Mouse (Mus musculus) hindbrain, embryonic 14.5 days (tissue): ENCODE measurements at regions not wholly inside any gene's neighbourhood (a gene's known extent, or its start where the extent isn't known, plus 50 kb on each side); places are given as distances from the start of the nearest gene placed in this dataset.
A peak's percentile ranks its signal among the peaks of the same experiment; 100 is the strongest.

ENCODE experiments used
- ATAC-seq: fragments of 200-750 bp; cut with Nextera tagmentation; 2 replicates; pipeline ENCODE4 v1.8.0; 2017; ENCODE audit warnings: moderate number of reproducible peaks, mild to moderate bottlenecking, moderate TSS enrichment, moderate library complexity; ENCODE audit not compliant: low FRiP score
- DNase-seq: peaks from one replicate; pipeline ENCODE4 v3.0.0-alpha.2; 2015; ENCODE audit warnings: low spot score
- H3K27ac ChIP-seq: fragments of 300-500 bp; sonication (generic); 2 replicates; pipeline ENCODE4 v1.5.1; 2014; ENCODE audit warnings: mild to moderate bottlenecking, moderate library complexity
- H3K27me3 ChIP-seq: fragments of 300-500 bp; sonication (generic); 2 replicates; pipeline ENCODE4 v1.6.1; 2014; ENCODE audit warnings: mild to moderate bottlenecking, low read length, mixed read lengths; ENCODE audit not compliant: control insufficient read depth, insufficient read depth
- H3K36me3 ChIP-seq: fragments of 300-500 bp; sonication (generic); replicated peaks from 2 replicates; pipeline ENCODE4 v1.6.1; 2014; ENCODE audit not compliant: control insufficient read depth, insufficient read depth
- H3K4me1 ChIP-seq: fragments of 300-500 bp; sonication (generic); replicated peaks from 2 replicates; pipeline ENCODE4 v1.6.1; 2014; ENCODE audit warnings: antibody characterized with exemption, low read length, mixed read lengths; ENCODE audit not compliant: control insufficient read depth, insufficient read depth
- H3K4me2 ChIP-seq: fragments of 300-500 bp; sonication (generic); replicated peaks from 2 replicates; pipeline ENCODE4 v1.6.1; 2014; ENCODE audit warnings: mild to moderate bottlenecking, moderate library complexity
- H3K4me3 ChIP-seq: fragments of 300-500 bp; sonication (generic); replicated peaks from 2 replicates; pipeline ENCODE4 v1.5.1; 2014; ENCODE audit warnings: mild to moderate bottlenecking, low read length
- H3K9ac ChIP-seq: fragments of 300-500 bp; sonication (generic); 2 replicates; pipeline ENCODE4 v1.6.1; 2014
- H3K9me3 ChIP-seq: fragments of 300-500 bp; sonication (generic); 2 replicates; pipeline ENCODE4 v1.6.1; 2016; ENCODE audit warnings: low read length; ENCODE audit not compliant: control insufficient read depth
- WGBS: fragments of 180-500 bp; shearing (Covaris S2); extraction: QIAGEN DNeasy Blood & Tissue Kit; methylation state at CpG from one replicate; pipeline ENCODE4 v1.1.7; 2014; 5-methylcytosine and 5-hydroxymethylcytosine counted together

DNA sequence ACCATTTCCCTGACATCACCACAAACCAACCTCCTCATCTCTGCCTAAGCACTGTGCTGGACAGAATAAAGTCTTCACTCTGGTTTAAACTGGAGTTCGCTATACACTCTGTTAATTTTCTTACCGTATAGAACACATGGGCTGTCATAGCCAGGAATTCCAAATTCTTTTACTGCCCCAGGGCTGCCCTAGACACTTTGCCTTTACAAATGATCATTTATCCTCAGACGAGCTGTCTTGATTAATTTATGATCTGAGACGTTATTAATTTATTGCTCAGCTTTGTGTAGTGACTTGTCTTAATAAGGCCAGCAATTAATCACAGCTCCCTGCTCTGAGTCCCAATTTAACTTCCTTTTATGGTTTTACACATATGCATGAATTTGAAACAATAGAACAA, 125.2 kb upstream of the Lnx1 start:
- DNase-seq: no peak

DNA sequence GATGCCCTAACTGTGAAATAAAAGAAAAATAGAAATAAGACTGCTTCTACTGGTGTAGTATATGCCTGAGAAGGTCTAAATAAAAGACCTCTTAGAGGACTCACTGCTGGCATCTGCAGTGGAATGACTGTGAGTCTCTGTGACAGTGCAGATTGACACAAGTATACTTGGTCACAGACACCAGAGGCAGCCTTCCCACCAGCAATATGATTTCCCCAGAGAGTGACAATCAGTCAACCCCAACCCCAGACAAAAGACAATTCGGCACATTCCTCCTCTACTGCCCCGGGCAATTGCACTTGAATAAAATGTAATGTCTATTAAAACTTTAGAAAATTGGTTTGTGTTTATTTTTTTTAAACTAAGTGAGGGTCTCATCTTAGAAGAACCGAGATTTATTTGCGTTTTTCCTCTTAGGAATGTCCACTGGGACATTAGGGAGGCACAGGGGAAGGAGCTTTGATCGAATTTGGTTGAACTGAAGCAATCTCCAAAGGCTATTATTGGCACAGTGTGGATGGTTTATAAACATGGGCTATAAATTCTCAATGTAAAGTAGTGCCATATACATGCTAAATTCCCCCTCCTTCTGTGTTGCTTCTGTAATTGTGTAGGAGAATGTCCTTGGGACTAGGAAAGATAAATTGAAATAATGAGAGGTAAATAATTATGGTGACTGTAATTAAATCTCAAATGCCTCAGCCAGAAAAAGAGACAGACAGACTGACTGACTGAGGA, 123.0 kb upstream of the Lnx1 start:
- 37% methylated on average over 5 of the region's 5 CpGs for WGBS
- Histone ChIP-seq H3K4me3 (no peak overlapping the region), H3K9me3 (no peaks in the 10 kb centered on the region), H3K27me3 (no peaks in the 10 kb centered on the region), H3K36me3 (no peaks in the 10 kb centered on the region), H3K4me2 (no peak overlapping the region), H3K4me1 (0 out of 2 replicates have a peak, but pooled peaks cover 9% of the 10 kb centered on the region), H3K9ac (no peak overlapping the region), H3K27ac (no peak overlapping the region)
- DNase-seq: no peak
- ATAC-seq: peak; percentile 46; the same call in 1 of the 2 replicates

More for the DNA sequence above, 125.2 kb upstream of the Lnx1 start:
- Histone ChIP-seq H3K4me2 (no peak overlapping the region), H3K4me1 (0 out of 2 replicates have a peak, but pooled peaks cover 9% of the 10 kb centered on the region), H3K4me3 (no peak overlapping the region), H3K9me3 (no peaks in the 10 kb centered on the region), H3K27ac (no peak overlapping the region), H3K27me3 (no peaks in the 10 kb centered on the region), H3K36me3 (no peaks in the 10 kb centered on the region), H3K9ac (no peak overlapping the region)
- no peak for ATAC-seq
- 47% methylated on average over 4 of the region's 4 CpGs for WGBS

- no peak for ATAC-seq
- no peaks in the 10 kb centered on the region for H3K36me3 ChIP-seq
- no peak overlapping the region for H3K9ac ChIP-seq
- no peak overlapping the region for H3K27ac ChIP-seq
- 0 out of 2 replicates have a peak, but pooled peaks cover 9% of the 10 kb centered on the region for H3K4me1 ChIP-seq
- H3K27me3 ChIP-seq: no peaks in the 10 kb centered on the region
- H3K4me2 ChIP-seq: no peak overlapping the region
- no peak for DNase-seq
- H3K9me3 ChIP-seq: no peaks in the 10 kb centered on the region
- H3K4me3 ChIP-seq: no peak overlapping the region
- WGBS: 87% methylated on average over 7 of the region's 7 CpGs
Measured at GRCm38 (mm10) chr5:74823719-74824118, 121.0 kb upstream of the Lnx1 start.

- H3K4me3 ChIP-seq: no peak overlapping the region
- 0 out of 2 replicates have a peak, but pooled peaks cover 9% of the 10 kb centered on the region for H3K4me1 ChIP-seq
- H3K4me2 ChIP-seq: no peak overlapping the region
- no peaks in the 10 kb centered on the region for H3K36me3 ChIP-seq
- no peak overlapping the region for H3K9ac ChIP-seq
- WGBS: 73% methylated on average over 4 of the region's 4 CpGs
- DNase-seq (no peak), ATAC-seq (peak; percentile 51; the same call in 1 of the 2 replicates)
- no peak overlapping the region for H3K27ac ChIP-seq
- no peaks in the 10 kb centered on the region for H3K9me3 ChIP-seq
- H3K27me3 ChIP-seq: no peaks in the 10 kb centered on the region
Measured at GRCm38 (mm10) chr5:74821969-74822368, 119.3 kb upstream of the Lnx1 start.

- DNase-seq (no peak), ATAC-seq (no peak)
- WGBS: 58% methylated on average over 5 of the region's 5 CpGs
Measured at GRCm38 (mm10) chr5:74816523-74816922, 113.8 kb upstream of the Lnx1 start.

GRCm38 (mm10) chr5:74813396-74813795, 110.7 kb upstream of the Lnx1 start:
- H3K9me3 ChIP-seq: no peaks in the 10 kb centered on the region
- WGBS: 18% methylated on average over 3 of the region's 3 CpGs
- no peaks in the 10 kb centered on the region for H3K27me3 ChIP-seq
- no peak overlapping the region for H3K9ac ChIP-seq
- no peak overlapping the region for H3K27ac ChIP-seq
- no peaks in the 10 kb centered on the region for H3K4me1 ChIP-seq
- no peak for DNase-seq
- no peak overlapping the region for H3K4me2 ChIP-seq
- H3K36me3 ChIP-seq: no peaks in the 10 kb centered on the region
- no peak for ATAC-seq
- no peak overlapping the region for H3K4me3 ChIP-seq

More at GRCm38 (mm10) chr5:74816523-74816922, 113.8 kb upstream of the Lnx1 start:
- Histone ChIP-seq H3K4me2 (no peak overlapping the region), H3K27ac (no peak overlapping the region), H3K36me3 (no peaks in the 10 kb centered on the region), H3K4me3 (no peak overlapping the region), H3K27me3 (no peaks in the 10 kb centered on the region), H3K9me3 (no peaks in the 10 kb centered on the region), H3K4me1 (no peaks in the 10 kb centered on the region), H3K9ac (no peak overlapping the region)

GRCm38 (mm10) chr5:74811046-74811445, 108.3 kb upstream of the Lnx1 start:
- no peak for ATAC-seq
- WGBS: 75% methylated on average over 7 of the region's 7 CpGs

DNA sequence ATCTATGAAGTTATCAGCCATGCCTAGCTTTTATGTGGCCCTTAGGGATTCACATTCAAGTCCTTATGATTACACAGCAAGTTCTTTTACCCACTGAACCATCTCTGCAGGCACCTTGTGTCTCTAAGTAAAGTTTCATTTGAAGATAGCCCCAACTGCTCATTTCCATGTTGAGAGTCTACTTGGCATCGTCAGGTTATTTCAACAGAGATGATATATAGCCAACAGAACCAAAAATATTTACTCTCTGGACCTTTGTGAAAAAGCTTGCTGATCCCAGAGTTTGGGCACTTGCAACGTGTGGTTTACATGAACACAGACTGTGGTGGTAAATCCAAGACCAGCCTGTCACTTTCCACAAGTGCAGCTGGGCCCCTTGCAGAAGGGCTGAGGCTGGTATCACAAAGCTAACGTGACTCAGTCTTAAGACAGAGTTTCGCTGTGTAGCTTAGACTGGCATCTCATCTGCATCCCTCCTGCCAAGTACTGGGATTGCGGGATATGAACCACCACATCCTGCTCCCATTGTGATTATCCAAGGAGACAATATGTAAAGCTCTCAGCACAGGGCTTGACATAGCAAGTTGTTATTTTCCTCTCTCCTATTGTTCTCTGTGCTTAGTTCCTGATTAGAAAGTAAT, 105.0 kb upstream of the Lnx1 start:
- no peaks in the 10 kb centered on the region for H3K36me3 ChIP-seq
- DNase-seq (no peak), ATAC-seq (no peak)
- no peaks in the 10 kb centered on the region for H3K9me3 ChIP-seq
- no peak overlapping the region for H3K4me3 ChIP-seq
- H3K9ac ChIP-seq: no peak overlapping the region
- H3K4me1 ChIP-seq: no peaks in the 10 kb centered on the region
- 81% methylated on average over 5 of the region's 5 CpGs for WGBS
- H3K4me2 ChIP-seq: no peak overlapping the region
- H3K27me3 ChIP-seq: no peaks in the 10 kb centered on the region
- no peak overlapping the region for H3K27ac ChIP-seq

More at GRCm38 (mm10) chr5:74811046-74811445, 108.3 kb upstream of the Lnx1 start:
- Histone ChIP-seq H3K4me3 (no peak overlapping the region), H3K9me3 (no peaks in the 10 kb centered on the region), H3K9ac (no peak overlapping the region), H3K27me3 (no peaks in the 10 kb centered on the region), H3K36me3 (no peaks in the 10 kb centered on the region), H3K4me2 (no peak overlapping the region), H3K27ac (no peak overlapping the region), H3K4me1 (no peaks in the 10 kb centered on the region)
- DNase-seq: no peak

GRCm38 (mm10) chr5:74801946-74802345, 99.2 kb upstream of the Lnx1 start:
- H3K27ac ChIP-seq: no peak overlapping the region
- H3K36me3 ChIP-seq: no peaks in the 10 kb centered on the region
- no peak for DNase-seq
- H3K4me3 ChIP-seq: no peak overlapping the region
- WGBS: 64% methylated on average over 10 of the region's 10 CpGs
- H3K9ac ChIP-seq: no peak overlapping the region
- H3K9me3 ChIP-seq: no peaks in the 10 kb centered on the region
- H3K27me3 ChIP-seq: no peaks in the 10 kb centered on the region
- ATAC-seq: no peak
- no peaks in the 10 kb centered on the region for H3K4me1 ChIP-seq
- H3K4me2 ChIP-seq: no peak overlapping the region
